Mouse (Mus musculus) heart, embryonic 12.5 days (tissue): ENCODE measurements at regions not wholly inside any gene's neighbourhood (a gene's known extent, or its start where the extent isn't known, plus 50 kb on each side); places are given as distances from the start of the nearest gene placed in this dataset.

Experiments
- ATAC-seq: fragments of 200-750 bp; cut with Nextera tagmentation; 2 replicates; pipeline ENCODE4 v1.8.0; 2017; ENCODE audit warnings: moderate TSS enrichment, moderate library complexity; ENCODE audit not compliant: insufficient number of reproducible peaks, low FRiP score
- H3K27ac ChIP-seq: fragments of 300-500 bp; sonication (generic); 2 replicates; pipeline ENCODE4 v1.5.1; 2016; ENCODE audit warnings: mild to moderate bottlenecking, moderate library complexity; ENCODE audit not compliant: poor library complexity, severe bottlenecking
- H3K27me3 ChIP-seq: fragments of 300-500 bp; sonication (generic); replicated peaks from 2 replicates; pipeline ENCODE4 v1.6.1; 2016; ENCODE audit warnings: mild to moderate bottlenecking, moderate library complexity
- H3K36me3 ChIP-seq: fragments of 300-500 bp; sonication (generic); 2 replicates; pipeline ENCODE4 v1.6.1; 2016; ENCODE audit warnings: mild to moderate bottlenecking, moderate library complexity
- H3K4me1 ChIP-seq: fragments of 300-500 bp; sonication (generic); replicated peaks from 2 replicates; pipeline ENCODE4 v1.6.1; 2016; ENCODE audit warnings: mild to moderate bottlenecking
- H3K4me2 ChIP-seq: fragments of 300-500 bp; sonication (generic); 2 replicates; pipeline ENCODE4 v1.6.1; 2016; ENCODE audit warnings: mild to moderate bottlenecking, moderate library complexity
- H3K4me3 ChIP-seq: fragments of 300-500 bp; sonication (generic); 2 replicates; pipeline ENCODE4 v1.5.1; 2016; ENCODE audit warnings: mild to moderate bottlenecking
- H3K9ac ChIP-seq: fragments of 300-500 bp; sonication (generic); 2 replicates; pipeline ENCODE4 v1.6.1; 2016; ENCODE audit warnings: mild to moderate bottlenecking, moderate library complexity
- H3K9me3 ChIP-seq: fragments of 300-500 bp; sonication (generic); replicated peaks from 2 replicates; pipeline ENCODE4 v1.6.1; 2016; ENCODE audit warnings: mild to moderate bottlenecking, moderate library complexity
- WGBS: fragments of 180-500 bp; shearing (Covaris S2); methylation state at CpG from one replicate; pipeline ENCODE4 v1.1.7; 2016; 5-methylcytosine and 5-hydroxymethylcytosine counted together

- Histone ChIP-seq H3K4me3 (no peak overlapping the region), H3K9me3 (no peaks in the 10 kb centered on the region), H3K36me3 (no peaks in the 10 kb centered on the region), H3K9ac (no peak overlapping the region), H3K4me2 (no peak overlapping the region), H3K4me1 (0 out of 2 replicates have a peak, but pooled peaks cover 4% of the 10 kb centered on the region), H3K27me3 (no peaks in the 10 kb centered on the region), H3K27ac (no peak overlapping the region)
- 37% methylated on average over 4 of the region's 4 CpGs for WGBS
- no peak for ATAC-seq
These were observed 291.0 kb upstream of the Atp11b start for GRCm38 (mm10) chr3:35462858-35463257.

- no peak overlapping the region for H3K4me2 ChIP-seq
- H3K4me3 ChIP-seq: no peak overlapping the region
- no peaks in the 10 kb centered on the region for H3K36me3 ChIP-seq
- no peak overlapping the region for H3K27ac ChIP-seq
- H3K9me3 ChIP-seq: no peaks in the 10 kb centered on the region
- no peak overlapping the region for H3K9ac ChIP-seq
- no peaks in the 10 kb centered on the region for H3K27me3 ChIP-seq
- WGBS: 80% methylated on average over 11 of the region's 11 CpGs
- no peak for ATAC-seq
- H3K4me1 ChIP-seq: 0 out of 2 replicates have a peak, but pooled peaks cover 4% of the 10 kb centered on the region
These were observed 289.5 kb upstream of the Atp11b start for GRCm38 (mm10) chr3:35464212-35464911.

DNA sequence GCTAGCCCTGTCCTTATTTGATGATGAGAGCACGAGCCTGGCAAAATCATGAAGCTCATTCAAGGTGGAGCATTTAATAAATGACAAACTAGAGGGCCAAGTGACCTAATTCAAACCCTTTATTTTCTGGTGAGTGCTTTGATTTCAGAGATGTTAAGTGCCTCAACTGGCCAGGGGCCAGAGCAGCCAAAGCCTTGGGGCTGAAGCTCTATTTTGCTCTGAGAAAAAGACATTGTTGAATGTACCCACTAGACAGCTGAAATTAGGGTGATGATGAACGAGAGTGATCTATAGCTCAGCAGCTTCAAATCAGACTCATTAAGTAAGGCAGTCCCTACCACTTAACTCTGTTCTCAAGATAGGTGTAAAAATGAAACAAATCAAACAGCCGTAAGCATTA, 287.9 kb upstream of the Atp11b start:
- Histone ChIP-seq H3K27me3 (no peaks in the 10 kb centered on the region), H3K27ac (no peak overlapping the region), H3K9me3 (no peaks in the 10 kb centered on the region), H3K4me1 (0 out of 2 replicates have a peak, but pooled peaks cover 4% of the 10 kb centered on the region), H3K9ac (no peak overlapping the region), H3K4me2 (no peak overlapping the region), H3K36me3 (no peaks in the 10 kb centered on the region), H3K4me3 (no peak overlapping the region)
- no peak for ATAC-seq
- WGBS: 63% methylated on average over 3 of the region's 3 CpGs

- Histone ChIP-seq H3K27ac (no peak overlapping the region), H3K36me3 (no peaks in the 10 kb centered on the region), H3K4me3 (no peak overlapping the region), H3K4me1 (0 out of 2 replicates have a peak, but pooled peaks cover 3% of the 10 kb centered on the region), H3K27me3 (no peaks in the 10 kb centered on the region), H3K9me3 (no peaks in the 10 kb centered on the region), H3K4me2 (no peak overlapping the region), H3K9ac (no peak overlapping the region)
- no peak for ATAC-seq
- WGBS: 79% methylated on average over 7 of the region's 7 CpGs
These were observed 280.6 kb upstream of the Atp11b start for GRCm38 (mm10) chr3:35473351-35473750.

- no peak overlapping the region for H3K4me2 ChIP-seq
- no peak overlapping the region for H3K4me3 ChIP-seq
- H3K4me1 ChIP-seq: 0 out of 2 replicates have a peak, but pooled peaks cover 3% of the 10 kb centered on the region
- ATAC-seq: no peak
- H3K9me3 ChIP-seq: no peaks in the 10 kb centered on the region
- no peaks in the 10 kb centered on the region for H3K36me3 ChIP-seq
- no peaks in the 10 kb centered on the region for H3K27me3 ChIP-seq
- WGBS: 62% methylated on average over 6 of the region's 6 CpGs
- H3K27ac ChIP-seq: no peak overlapping the region
- H3K9ac ChIP-seq: no peak overlapping the region
These were observed 279.5 kb upstream of the Atp11b start for GRCm38 (mm10) chr3:35474361-35474760.

DNA sequence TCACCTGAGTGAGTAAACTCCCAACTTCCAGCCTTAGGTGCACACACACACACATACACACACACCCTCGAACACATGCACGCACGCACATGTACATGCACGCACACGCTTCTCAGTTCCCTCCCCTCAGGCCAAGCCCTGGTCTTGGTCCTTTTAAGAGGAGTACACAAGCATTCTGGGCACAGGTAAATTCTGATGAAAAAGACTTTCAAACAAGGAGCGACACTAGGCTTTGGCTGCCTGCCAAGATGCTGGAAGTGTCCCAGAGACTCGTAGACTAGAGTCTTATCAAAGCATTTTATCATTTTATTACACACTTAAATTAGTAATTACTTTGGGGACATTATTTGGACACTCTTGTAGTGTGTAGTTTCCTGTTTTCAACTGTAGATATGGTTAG, 278.6 kb upstream of the Atp11b start:
- H3K4me1 ChIP-seq: 0 out of 2 replicates have a peak, but pooled peaks cover 3% of the 10 kb centered on the region
- no peak overlapping the region for H3K27ac ChIP-seq
- no peaks in the 10 kb centered on the region for H3K27me3 ChIP-seq
- no peak for ATAC-seq
- no peaks in the 10 kb centered on the region for H3K9me3 ChIP-seq
- no peak overlapping the region for H3K4me3 ChIP-seq
- H3K4me2 ChIP-seq: no peak overlapping the region
- no peak overlapping the region for H3K9ac ChIP-seq
- no peaks in the 10 kb centered on the region for H3K36me3 ChIP-seq
- WGBS: 68% methylated on average over 7 of the region's 7 CpGs

- Histone ChIP-seq H3K27ac (no peak overlapping the region), H3K4me1 (peaks cover 13% of the 10 kb centered on the region), H3K4me3 (no peak overlapping the region), H3K4me2 (peak overlapping the region; percentile 60), H3K9ac (no peak overlapping the region), H3K36me3 (no peaks in the 10 kb centered on the region), H3K9me3 (no peaks in the 10 kb centered on the region), H3K27me3 (no peaks in the 10 kb centered on the region)
- 50% methylated on average over 18 of the region's 18 CpGs for WGBS
- ATAC-seq: no peak
These were observed 272.9 kb upstream of the Atp11b start for GRCm38 (mm10) chr3:35480714-35481695.

DNA sequence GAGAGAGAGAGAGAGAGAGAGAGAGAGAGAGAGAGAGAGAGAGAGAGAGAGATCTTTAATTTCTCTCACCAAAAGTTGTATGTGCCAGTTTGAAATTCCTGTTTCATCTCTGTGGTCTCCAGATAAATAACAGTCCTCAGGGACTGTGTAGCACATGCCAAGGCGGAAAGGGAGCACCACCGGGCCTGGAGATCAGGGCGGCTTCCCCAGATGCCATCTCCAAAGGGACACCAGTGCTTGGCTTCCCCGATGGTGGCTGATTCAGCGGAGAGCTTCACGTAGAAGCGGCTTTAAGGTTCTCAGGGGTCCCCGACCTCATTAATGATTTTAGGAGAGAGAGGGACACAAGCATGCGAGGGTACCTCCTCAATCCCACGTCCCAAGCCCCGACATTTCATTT, 272.1 kb upstream of the Atp11b start:
- WGBS: 28% methylated on average over 11 of the region's 11 CpGs
- Histone ChIP-seq H3K27me3 (no peaks in the 10 kb centered on the region), H3K9ac (0 out of 2 replicates have a peak overlapping the region, but pooled peaks have one; percentile 35), H3K9me3 (no peaks in the 10 kb centered on the region), H3K4me3 (peak overlapping the region; percentile 27), H3K4me2 (peak overlapping the region; percentile 60), H3K36me3 (no peaks in the 10 kb centered on the region), H3K4me1 (peaks cover 13% of the 10 kb centered on the region), H3K27ac (no peak overlapping the region)
- ATAC-seq: no peak

DNA sequence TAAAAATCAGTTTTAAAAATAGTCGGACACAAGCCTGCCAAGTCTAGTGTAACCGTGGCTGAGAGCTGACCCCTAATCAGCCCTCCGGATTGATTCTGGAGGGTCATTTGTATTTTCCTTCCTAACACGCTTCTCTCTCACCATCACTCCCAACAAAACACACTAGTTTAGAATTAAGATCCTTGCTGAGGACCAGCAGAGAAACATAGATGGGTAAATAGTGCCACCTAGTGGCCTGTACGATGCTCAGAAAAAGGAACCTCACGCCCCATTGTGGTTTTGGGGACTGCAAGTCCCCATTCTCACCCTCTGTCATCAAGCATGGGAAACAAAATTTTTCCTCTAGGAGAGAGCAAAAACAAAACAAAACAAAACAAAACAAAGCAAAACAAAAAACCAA, 271.6 kb upstream of the Atp11b start:
- Histone ChIP-seq H3K27ac (no peak overlapping the region), H3K4me2 (peak overlapping the region; percentile 60)
- no peak for ATAC-seq

DNA sequence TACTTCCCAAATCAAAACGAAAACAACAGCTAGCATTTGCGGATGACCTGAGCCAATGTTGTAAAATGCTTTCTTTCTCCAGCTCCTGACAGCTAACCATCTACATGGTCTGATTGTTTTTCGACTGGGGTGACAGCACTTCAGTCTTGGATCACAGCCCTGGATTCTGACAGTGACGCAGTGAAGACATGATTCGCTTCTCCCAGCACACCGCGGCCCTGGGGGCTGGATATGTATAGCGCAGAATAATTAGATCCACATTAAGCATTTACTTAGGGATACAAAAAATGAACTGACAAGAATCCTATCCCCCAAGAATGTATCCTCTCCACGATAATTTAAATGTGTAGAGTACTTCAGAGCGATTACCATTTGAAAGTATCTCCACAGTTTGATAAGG, 271.1 kb upstream of the Atp11b start:
- no peaks in the 10 kb centered on the region for H3K36me3 ChIP-seq
- H3K4me1 ChIP-seq: peaks cover 13% of the 10 kb centered on the region
- no peak overlapping the region for H3K27ac ChIP-seq
- 64% methylated on average over 10 of the region's 10 CpGs for WGBS
- H3K4me3 ChIP-seq: no peak overlapping the region
- no peaks in the 10 kb centered on the region for H3K27me3 ChIP-seq
- no peak for ATAC-seq
- H3K9me3 ChIP-seq: no peaks in the 10 kb centered on the region
- H3K9ac ChIP-seq: no peak overlapping the region
- no peak overlapping the region for H3K4me2 ChIP-seq

More for the DNA sequence above, 271.6 kb upstream of the Atp11b start:
- Histone ChIP-seq H3K9me3 (no peaks in the 10 kb centered on the region), H3K4me3 (peak overlapping the region; percentile 27), H3K36me3 (no peaks in the 10 kb centered on the region), H3K9ac (0 out of 2 replicates have a peak overlapping the region, but pooled peaks have one; percentile 35), H3K4me1 (peaks cover 13% of the 10 kb centered on the region), H3K27me3 (no peaks in the 10 kb centered on the region)
- WGBS: 6% methylated on average over 6 of the region's 6 CpGs
